Mouse (Mus musculus) liver, postnatal 0 days (tissue): Measurements from ENCODE around the gene Chp2.

ENCODE experiments used
- CTCF ChIP-seq: sonication (generic); IDR thresholded peaks from 2 replicates; pipeline ENCODE4 v1.5.1; 2016; ENCODE audit warnings: antibody characterized with exemption, low read depth
- EP300 ChIP-seq: IDR thresholded peaks from 2 replicates; pipeline ENCODE4 v1.6.1; 2016; ENCODE audit warnings: antibody characterized with exemption, low read depth, mild to moderate bottlenecking

DNA sequence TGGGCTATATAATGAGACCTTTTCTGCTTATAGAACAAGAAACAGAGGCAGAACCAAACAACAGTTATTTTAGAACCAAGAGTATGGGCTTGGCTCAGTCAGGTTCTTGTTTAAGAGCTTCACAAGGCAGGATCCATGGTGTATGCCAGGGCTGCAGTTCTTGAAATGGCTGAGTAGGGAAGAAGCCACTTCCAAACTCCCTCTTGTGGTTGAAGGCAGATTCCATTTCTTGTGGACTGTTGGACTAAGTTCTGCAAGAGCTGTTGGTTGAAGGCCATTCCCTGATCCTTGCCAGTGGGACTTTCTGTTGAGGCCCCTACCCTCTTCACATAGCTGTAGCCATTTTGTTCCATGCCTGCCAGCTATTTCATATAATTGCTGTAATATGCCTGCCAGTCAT is 25.4 kb upstream of the Chp2 start:
- TF ChIP-seq CTCF (peak; percentile 26; the same call in 1 of the 2 replicates), EP300 (no peak)
